Mouse (Mus musculus): Measurements from ENCODE around the gene Cenpv.

Cenpv gene

GRCm38 (mm10) chr11:62498802-62499201 is 40.3 kb downstream of the Cenpv start:
- WGBS: 83% methylated on average over 2 of the region's 2 CpGs

GRCm38 (mm10) chr11:62497181-62497580 is 41.9 kb downstream of the Cenpv start:
- WGBS: 72% methylated on average over 3 of the region's 3 CpGs

DNA sequence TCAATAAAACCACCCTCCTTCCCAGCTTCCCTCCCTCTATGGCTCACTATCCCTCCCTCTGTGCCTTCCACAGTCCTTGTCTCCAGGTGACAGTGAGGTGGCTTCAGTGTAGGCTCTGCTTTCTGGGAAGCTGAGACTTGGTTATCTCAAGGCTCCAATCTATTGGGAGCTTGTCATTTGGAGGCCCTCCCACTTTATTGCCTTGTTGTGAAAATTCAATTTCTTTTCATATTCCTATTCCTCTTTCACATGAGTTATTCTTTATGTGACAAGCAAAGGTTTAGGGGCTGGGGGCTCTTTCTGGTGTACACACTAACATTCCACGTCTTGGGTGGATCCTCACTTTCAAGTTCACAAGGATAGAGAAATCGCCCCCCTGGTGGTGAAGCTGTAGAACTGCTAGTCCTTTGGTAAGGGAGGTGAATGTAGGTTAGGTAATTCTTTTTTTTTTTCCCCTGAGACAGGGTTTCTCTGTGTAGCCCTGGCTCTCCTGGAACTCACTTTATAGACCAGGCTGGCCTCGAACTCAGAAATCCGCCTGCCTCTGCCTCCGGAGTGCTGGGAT is 42.8 kb downstream of the Cenpv start:
- WGBS: 62% methylated on average over 5 of the region's 5 CpGs

- 46% methylated on average over 10 of the region's 10 CpGs for WGBS
Observed at GRCm38 (mm10) chr11:62495276-62495801, 43.7 kb downstream of the Cenpv start.

DNA sequence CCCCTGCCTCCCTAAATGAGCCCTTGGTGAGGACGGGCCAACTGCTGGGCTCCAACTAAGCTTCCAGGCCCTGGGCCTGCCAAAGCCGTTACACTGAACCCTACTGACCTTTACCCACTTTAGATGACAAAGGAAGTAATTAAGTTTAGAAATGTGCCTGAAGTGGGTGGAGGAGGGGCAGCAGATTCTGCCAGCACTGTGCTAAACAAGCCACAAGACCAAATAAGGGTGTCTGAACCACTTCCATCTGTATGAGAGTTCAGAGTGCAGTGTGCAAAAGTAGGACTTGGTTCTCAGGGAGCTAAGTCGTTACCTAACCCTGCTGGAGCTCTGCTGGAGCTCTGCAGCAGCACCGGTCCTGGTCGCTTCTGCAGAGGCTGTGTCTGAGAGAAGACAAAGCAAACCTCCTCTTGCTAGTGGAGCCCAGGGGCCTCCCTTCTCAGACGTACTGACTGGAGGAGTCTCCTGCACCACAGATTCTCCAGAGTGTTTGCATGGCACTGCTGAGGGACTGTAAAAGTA is 44.2 kb downstream of the Cenpv start:
- 37% methylated on average over 6 of the region's 6 CpGs for WGBS

DNA sequence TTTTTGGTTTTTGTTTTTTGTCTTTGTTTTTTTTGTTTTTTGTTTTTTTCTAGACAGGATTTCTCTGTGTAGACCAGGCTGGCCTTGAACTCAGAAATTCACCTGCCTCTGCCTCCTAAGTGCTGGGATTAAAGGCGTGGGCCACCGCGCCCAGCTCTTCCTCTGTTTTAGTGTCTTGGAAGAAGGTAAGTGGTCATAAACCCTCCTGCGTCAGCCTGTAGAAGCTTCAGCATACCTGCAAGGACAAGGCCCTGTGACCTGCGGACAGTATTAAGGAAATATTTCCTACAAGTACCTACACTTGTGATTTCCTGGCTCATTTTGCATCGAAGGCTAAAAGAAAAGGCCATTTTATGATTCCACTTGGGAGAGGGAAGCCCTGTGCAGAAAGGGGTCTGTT is 45.4 kb downstream of the Cenpv start:
- WGBS: 96% methylated on average over 6 of the region's 6 CpGs

DNA sequence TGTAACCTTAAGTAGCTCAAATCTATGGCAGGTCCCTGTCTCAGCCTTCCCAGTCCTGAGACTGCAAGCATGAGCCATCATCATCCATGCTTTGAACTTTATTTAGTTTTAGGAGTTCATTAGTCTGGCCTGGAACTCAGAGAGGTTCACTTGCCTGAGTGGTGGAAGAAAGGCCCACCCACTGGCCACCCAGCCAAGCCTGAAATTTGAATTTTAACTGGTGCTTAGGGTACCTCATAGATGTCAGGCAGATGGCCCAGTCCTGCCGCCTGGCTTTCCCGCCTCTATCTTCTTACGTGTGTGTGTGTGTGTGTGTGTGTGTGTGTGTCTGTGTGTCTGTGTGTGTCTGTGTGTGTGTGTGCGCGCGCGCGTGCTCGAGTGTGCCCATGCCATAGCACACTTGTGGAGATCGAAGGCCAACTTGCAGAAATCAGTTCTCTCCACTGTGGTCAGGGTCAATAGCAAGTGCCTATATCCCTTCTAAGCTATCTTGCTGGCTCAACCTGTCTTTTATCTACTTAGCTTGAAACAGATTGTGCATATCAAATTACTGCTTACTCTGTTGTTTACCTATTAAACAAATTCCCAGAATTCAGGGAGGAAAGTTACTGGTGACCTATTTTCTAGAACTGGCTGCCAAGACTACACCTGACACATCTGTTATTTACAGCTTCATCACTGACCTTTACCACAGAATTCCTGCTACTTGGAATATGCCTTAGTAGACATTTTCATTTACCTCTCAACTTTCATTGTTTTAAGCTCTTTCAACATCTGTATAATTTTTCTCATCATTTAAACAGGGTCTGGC is 51.3 kb downstream of the Cenpv start:
- WGBS: 97% methylated on average over 10 of the region's 10 CpGs

- WGBS: 95% methylated on average over 1 of the region's 1 CpGs
Observed at GRCm38 (mm10) chr11:62486949-62487348, 52.1 kb downstream of the Cenpv start.

DNA sequence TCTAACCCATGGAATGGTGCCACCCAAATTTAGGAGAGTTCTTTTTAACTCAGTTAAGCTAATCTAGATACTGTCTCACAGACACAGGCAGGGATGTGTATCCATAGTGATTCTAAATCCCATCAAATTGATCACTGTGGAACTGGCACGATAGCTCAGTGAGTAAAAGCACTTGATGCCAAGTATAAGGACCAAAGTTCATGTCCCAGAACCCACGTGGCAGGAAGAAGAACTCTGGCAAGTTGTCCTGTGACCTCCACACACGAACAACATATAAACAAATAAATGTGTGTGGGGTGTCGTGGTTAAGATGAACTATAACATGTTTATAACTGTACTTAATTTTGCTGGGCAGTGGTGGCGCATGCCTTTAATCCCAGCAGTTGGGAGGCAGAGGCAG is 59.5 kb downstream of the Cenpv start:
- 84% methylated on average over 5 of the region's 5 CpGs for WGBS

GRCm38 (mm10) chr11:62478931-62479330 is 60.1 kb downstream of the Cenpv start:
- WGBS: 52% methylated on average over 6 of the region's 6 CpGs

- 93% methylated on average over 4 of the region's 4 CpGs for WGBS
Observed at GRCm38 (mm10) chr11:62476156-62476555, 62.9 kb downstream of the Cenpv start.

All from cerebral cortex, adult 2 months (tissue).